ENCODE assay signal across 36 mouse cellular contexts in genomic region chr19:40991626-40992025, GRCm38 (mm10). TPM values are rescaled to one million over a fixed set of nuclear protein-coding genes. Genes with fewer than 3 reads are reported as not detected.
DNase-seq lines count a peak whose midpoint lies in the region; ATAC-seq and TF ChIP-seq lines count a peak whose summit lies in the region.
"Had no signal": no experiment of that assay in that cellular context is flagged by ENCODE, and none has a peak within 500 bp of the region (broad histone marks: within the 10 kb centered on the region; RNA-seq: fewer than 3 reads in every experiment).

No protein-coding gene starts in this region.

- peak; percentile 50 for DNase-seq in heart, embryonic 10.5 days (ENCODE audit: low spot score)
- DNase-seq in heart, postnatal 25 days (ENCODE audit: low spot score): no peak
- no peak for DNase-seq in liver, postnatal 0 days
- no peak for DNase-seq in liver
- no peak for DNase-seq in left cerebral cortex, adult 9 months (ENCODE audit: low spot score in 2 of 2)
- DNase-seq: adrenal gland, adult 2 months; cerebellum, adult 11 months; cerebellum, adult 9-10 months; cerebellum, postnatal 36 days; gastrocnemius, postnatal 14 days; kidney, adult 8-10 months; kidney, postnatal 4 days; lung, adult 18-20 months; lung, postnatal 4 days; retina, postnatal 1 day; right cerebral cortex, postnatal 14 days; spleen, adult 18-20 months; thymus, adult 18-20 months; thymus, postnatal 25 days had no signal

- WGBS in heart, embryonic 10.5 days: 79% methylated on average over 7 of the region's 7 CpGs
- WGBS in liver, postnatal 0 days (ENCODE audit: insufficient replicate concordance): 63% methylated on average over 7 of the region's 7 CpGs
- WGBS in small intestine, adult 2 months: 33% methylated on average over 7 of the region's 7 CpGs

- no peak for TF ChIP-seq EP300 in liver, postnatal 0 days (IDR thresholded peaks at IDR 0.05; ENCODE audit: low read depth)

- H3K27me3 ChIP-seq in heart, embryonic 10.5 days (ENCODE audit: insufficient read depth, poor library complexity, severe bottlenecking): no peaks in the 10 kb centered on the region
- no peaks in the 10 kb centered on the region for H3K27me3 ChIP-seq in liver, postnatal 0 days (ENCODE audit: insufficient read depth, low read length)
- no peaks in the 10 kb centered on the region for H3K27me3 ChIP-seq in small intestine, adult 2 months (ENCODE audit: control insufficient read depth, insufficient read depth, low read length)
- H3K27me3 ChIP-seq: heart, embryonic 12.5 days; midbrain, embryonic 12.5 days had no signal

- no peak for TF ChIP-seq POLR2A in bone marrow macrophage, adult 2 months (IDR thresholded peaks at IDR 0.05; ENCODE audit: borderline replicate concordance, low read depth, low read length)
- no peak for TF ChIP-seq POLR2A in small intestine, adult 2 months (IDR thresholded peaks at IDR 0.05; ENCODE audit: low read depth, low read length)

- H3K9me3 ChIP-seq in heart, embryonic 10.5 days: no peaks in the 10 kb centered on the region
- no peaks in the 10 kb centered on the region for H3K9me3 ChIP-seq in liver, postnatal 0 days (ENCODE audit: low read length)
- H3K9me3 ChIP-seq: heart, embryonic 12.5 days; megakaryocyte, embryonic 14.5 days; midbrain, embryonic 12.5 days had no signal

- no peak overlapping the region for H3K27ac ChIP-seq in heart, embryonic 10.5 days
- no peak overlapping the region for H3K27ac ChIP-seq in liver, postnatal 0 days (ENCODE audit: low read depth)
- H3K27ac ChIP-seq in bone marrow macrophage, adult 2 months (ENCODE audit: insufficient read depth, low read depth, low read length): no peak overlapping the region
- H3K27ac ChIP-seq in small intestine, adult 2 months (ENCODE audit: insufficient read depth, low read depth, low read length): no peak overlapping the region
- H3K27ac ChIP-seq: hindbrain, embryonic 14.5 days; midbrain, embryonic 12.5 days; stomach, postnatal 0 days had no signal

- TF ChIP-seq CTCF in liver, postnatal 0 days (IDR thresholded peaks at IDR 0.05; ENCODE audit: low read depth): no peak
- TF ChIP-seq CTCF in bone marrow macrophage, adult 2 months (IDR thresholded peaks at IDR 0.05; ENCODE audit: low read depth, low read length): no peak
- TF ChIP-seq CTCF in small intestine, adult 2 months (IDR thresholded peaks at IDR 0.05; ENCODE audit: extremely low read depth, insufficient read length, insufficient replicate concordance, low read depth, low read length): no peak

- no peaks in the 10 kb centered on the region for H3K36me3 ChIP-seq in heart, embryonic 10.5 days
- H3K36me3 ChIP-seq in liver, postnatal 0 days (replicated peaks; ENCODE audit: insufficient read depth, low read length): no peaks in the 10 kb centered on the region
- H3K36me3 ChIP-seq in small intestine, adult 2 months (ENCODE audit: control insufficient read depth, insufficient read depth, low read length): peaks cover 2% of the 10 kb centered on the region; the same call in 1 of the 2 replicates
- H3K36me3 ChIP-seq: heart, embryonic 12.5 days; midbrain, embryonic 12.5 days had no signal

- peak overlapping the region; percentile 38 for H3K4me2 ChIP-seq in liver, postnatal 0 days (ENCODE audit: low read depth, low read length)
- H3K4me2 ChIP-seq: heart, embryonic 12.5 days; hindbrain, embryonic 14.5 days; midbrain, embryonic 12.5 days had no signal

- H3K4me1 ChIP-seq in heart, embryonic 10.5 days: 0 out of 2 replicates have a peak, but pooled peaks cover 3% of the 10 kb centered on the region
- H3K4me1 ChIP-seq in liver, postnatal 0 days (ENCODE audit: insufficient read depth): no peaks in the 10 kb centered on the region
- peaks cover 55% of the 10 kb centered on the region for H3K4me1 ChIP-seq in bone marrow macrophage, adult 2 months (ENCODE audit: control insufficient read depth, insufficient read depth, low read length)
- peaks cover 24% of the 10 kb centered on the region; the same call in 1 of the 2 replicates for H3K4me1 ChIP-seq in small intestine, adult 2 months (ENCODE audit: control insufficient read depth, insufficient read depth, insufficient read length, low read length)
- H3K4me1 ChIP-seq: heart, embryonic 12.5 days; megakaryocyte, embryonic 14.5 days; midbrain, embryonic 12.5 days had no signal

- no peak overlapping the region for H3K9ac ChIP-seq in liver, postnatal 0 days (replicated peaks)
- H3K9ac ChIP-seq: heart, embryonic 12.5 days; hindbrain, embryonic 14.5 days; midbrain, embryonic 12.5 days had no signal

- H3K4me3 ChIP-seq in heart, embryonic 10.5 days: no peak overlapping the region
- H3K4me3 ChIP-seq in liver, postnatal 0 days (ENCODE audit: low read depth, low read length): no peak overlapping the region
- peak overlapping the region; percentile 42 for H3K4me3 ChIP-seq in bone marrow macrophage, adult 2 months (ENCODE audit: insufficient read depth, low read length)
- H3K4me3 ChIP-seq in small intestine, adult 2 months (ENCODE audit: low read depth, low read length): peak overlapping the region; percentile 22; the same call in 1 of the 2 replicates
- H3K4me3 ChIP-seq: heart, embryonic 12.5 days; megakaryocyte, embryonic 14.5 days; midbrain, embryonic 12.5 days; myocyte had no signal

- intact Hi-C loops in heart, postnatal 25 days (cut with DNase I): no loop called here

- no peak for ATAC-seq in liver, postnatal 0 days
- ATAC-seq: forebrain, embryonic 14.5 days; lung, postnatal 0 days had no signal

RNA-seq across cellular contexts. Expression of gene Blnk, which starts 2.7 kb away (rescaled TPM):
- 0.09 and 0.38 TPM in 2 replicates for polyA plus RNA-seq in heart, embryonic 10.5 days (2016; fragmentation: Nextera tagmentation; extraction: Ambion mirVana)
- 1 to 10 TPM; 1.6 TPM for total RNA-seq in heart, postnatal 25 days (2021)
- 4.9 and 5.4 TPM in 2 replicates for polyA plus RNA-seq in liver, postnatal 0 days (2015; fragmentation: Nextera tagmentation; extraction: Ambion mirVana)
- polyA plus RNA-seq in bone marrow macrophage, adult 2 months (2012; ENCODE audit: insufficient read depth, insufficient read length, missing spikeins): 95.2 and 101 TPM in 2 replicates
- polyA plus RNA-seq in small intestine, adult 2 months (2012; rRNA removed): 9.3 and 9.5 TPM in 2 replicates

RNA-seq across cellular contexts. Expression of gene Dntt, which starts 37.4 kb away (rescaled TPM):
- 0.06 TPM in 1 of 2 replicates, not detected in the other for polyA plus RNA-seq in heart, embryonic 10.5 days (2016; fragmentation: Nextera tagmentation; extraction: Ambion mirVana)
- not detected for total RNA-seq in heart, postnatal 25 days (2021)
- 0.32 and 0.36 TPM in 2 replicates for polyA plus RNA-seq in liver, postnatal 0 days (2015; fragmentation: Nextera tagmentation; extraction: Ambion mirVana)
- polyA plus RNA-seq in bone marrow macrophage, adult 2 months (2012; ENCODE audit: insufficient read depth, insufficient read length, missing spikeins): not detected in 2 replicates
- not detected in 2 replicates for polyA plus RNA-seq in small intestine, adult 2 months (2012; rRNA removed)
- total RNA-seq: adrenal gland, adult 2 months; adrenal gland, postnatal 4 days; gastrocnemius, postnatal 14 days; layer of hippocampus, postnatal 25 days; left cerebral cortex, postnatal 14 days; midbrain, postnatal 0 days had no signal
- polyA plus RNA-seq: adrenal gland, adult 2 months; embryonic facial prominence, embryonic 11.5 days; heart, embryonic 12.5 days; heart, postnatal 0 days; limb, embryonic 11.5 days; lung, postnatal 0 days; stomach, postnatal 0 days had no signal

Comparison
In these comparisons a context has a peak if more than half of its experiments do, and no peak if none do; other contexts are left out.
1. H3K4me3 ChIP-seq: peak in bone marrow macrophage, adult 2 months (single experiment) and small intestine, adult 2 months (single experiment); none in heart, embryonic 10.5 days (single experiment) and liver, postnatal 0 days (single experiment).